Mouse (Mus musculus) kidney, postnatal 36 days (tissue): ENCODE measurements around the gene Me3.

Experiments
- DNase-seq, 2 experiments: peaks; one replicate each; pipeline ENCODE4 v3.0.0; 2021 to 2022; ENCODE audit warnings: mixed read lengths in 2 of 2

Gene Me3

GRCm38 (mm10) chr7:89748415-89748814 lies 116.2 kb downstream of the Me3 start:
- DNase-seq: peak; percentile 21 to 24

- no peak for DNase-seq
These were observed 117.0 kb downstream of the Me3 start for GRCm38 (mm10) chr7:89749183-89749582.

DNA sequence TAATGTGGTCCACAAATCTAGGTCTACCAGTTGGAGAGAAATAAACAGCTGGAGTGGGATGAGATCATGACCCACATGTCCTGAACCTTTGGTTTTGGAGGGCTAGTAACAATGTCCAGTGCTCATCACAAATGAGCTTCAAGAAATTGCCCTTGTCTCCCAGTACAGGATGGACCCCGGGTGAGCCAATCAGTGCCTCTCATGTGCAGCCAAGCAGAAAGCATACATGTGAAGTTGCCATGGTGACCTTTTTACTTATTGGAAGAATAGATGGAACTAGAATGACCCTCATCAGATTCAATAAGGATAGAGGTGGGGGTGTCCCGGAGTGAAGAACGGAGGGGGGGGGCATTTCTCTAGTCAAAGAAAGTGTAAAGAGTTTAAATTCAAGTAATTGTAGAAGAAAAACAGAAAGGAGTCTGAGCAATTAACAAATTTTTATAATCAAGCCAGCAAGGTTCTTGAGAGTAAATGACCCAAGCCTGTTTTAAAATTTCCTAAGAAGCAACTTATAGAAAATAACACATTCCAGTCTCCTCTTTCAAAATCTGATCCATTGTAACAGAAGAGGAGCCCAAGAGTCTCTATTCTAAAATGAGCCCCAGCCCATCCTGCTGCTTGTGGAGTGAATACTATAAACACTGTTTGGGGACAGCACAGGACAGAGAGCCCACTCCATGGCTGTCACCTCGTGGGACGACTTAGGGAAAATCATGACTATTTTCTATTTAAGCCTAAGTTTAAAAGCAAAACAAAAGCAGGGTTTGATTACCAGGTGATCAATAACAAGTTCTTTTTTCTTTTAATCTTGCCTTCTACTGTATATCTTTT lies 134.7 kb downstream of the Me3 start:
- DNase-seq: no peak

DNA sequence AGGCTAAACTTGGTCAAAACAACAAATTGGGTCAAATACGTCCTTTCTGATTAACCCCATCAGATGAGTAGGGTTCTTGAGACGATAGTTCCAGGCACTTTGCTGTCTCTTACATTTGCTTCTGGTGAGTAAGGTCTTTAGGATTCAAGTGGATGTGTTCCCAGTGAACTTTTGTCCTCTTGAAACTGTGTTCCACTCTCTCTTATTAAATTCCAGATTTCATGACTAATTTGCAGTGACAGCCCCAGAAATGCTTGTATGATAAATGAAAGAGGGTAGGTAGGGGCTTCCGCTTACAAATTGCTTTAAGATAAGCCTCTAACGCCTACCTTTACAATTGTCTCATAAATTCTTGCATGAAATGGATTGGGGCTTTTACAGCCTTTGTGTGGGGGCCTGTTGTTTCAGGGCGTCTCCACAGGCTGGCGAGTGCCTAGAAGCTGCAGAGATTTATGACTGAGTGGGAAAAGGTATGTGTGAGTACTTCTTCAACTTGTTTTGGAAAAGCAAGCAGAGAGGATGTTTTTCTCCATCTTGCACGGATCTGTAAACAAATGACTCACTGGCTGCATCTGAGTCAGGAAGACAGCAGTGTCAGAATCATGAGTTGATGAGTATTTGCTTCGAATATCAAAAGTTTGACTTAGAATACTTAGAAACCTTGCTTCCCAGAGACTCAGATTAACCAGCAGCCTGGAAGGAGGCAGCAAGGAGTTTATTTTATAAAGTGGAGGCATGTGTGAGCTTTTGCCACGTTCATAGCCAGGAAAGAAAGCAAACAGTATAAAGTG lies 137.1 kb downstream of the Me3 start:
- DNase-seq: no peak

- no peak for DNase-seq
These were observed 137.8 kb downstream of the Me3 start for GRCm38 (mm10) chr7:89770021-89770420.

- DNase-seq: no peak
These were observed 140.7 kb downstream of the Me3 start for GRCm38 (mm10) chr7:89772906-89773305.

DNA sequence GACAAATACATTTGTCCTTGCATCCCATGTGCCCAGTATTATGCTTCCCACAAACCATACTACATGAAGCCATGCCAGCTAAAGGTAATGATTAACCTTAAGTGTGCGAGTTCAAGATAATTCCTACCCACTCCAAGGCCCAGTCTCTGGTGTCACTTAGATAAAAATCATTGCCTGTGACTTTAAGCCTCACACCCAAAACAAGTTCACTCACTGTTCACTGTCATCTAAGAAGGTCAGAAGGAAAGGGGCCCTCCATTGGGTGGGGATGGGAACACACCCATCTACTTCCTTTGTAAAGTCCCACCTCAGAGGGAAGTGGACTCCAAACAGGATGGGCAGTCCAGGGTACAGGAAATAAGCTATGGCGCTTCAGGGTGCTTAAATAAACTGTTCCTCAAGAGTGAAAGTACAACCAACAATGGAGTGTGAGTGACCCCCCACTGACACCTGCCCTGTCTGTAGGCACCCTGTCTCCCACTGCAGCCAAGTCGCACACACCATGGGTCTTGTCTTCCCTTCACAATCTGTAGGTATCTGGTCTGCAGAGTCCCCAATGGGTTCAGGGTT lies 141.2 kb downstream of the Me3 start:
- DNase-seq: peak; percentile 23 to 66

DNA sequence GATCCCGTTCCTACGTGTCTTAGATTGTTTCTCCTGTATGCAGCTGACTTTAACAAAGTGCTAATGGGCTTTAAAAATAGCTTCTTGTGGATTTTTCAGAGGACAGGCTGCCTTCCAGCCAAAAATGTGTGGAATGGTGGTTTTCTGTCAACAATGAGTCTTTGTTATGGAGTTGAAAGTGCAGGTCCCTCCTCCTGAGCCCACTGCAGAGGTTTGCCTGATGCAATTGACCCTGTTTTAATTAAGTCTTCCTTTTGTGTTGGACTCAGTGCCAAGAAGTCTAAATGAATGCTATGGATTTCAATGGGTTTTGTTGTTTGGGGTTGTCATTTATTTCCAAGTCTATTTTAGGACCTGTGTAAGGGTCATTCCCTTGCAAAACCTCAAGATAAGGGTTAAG lies 141.7 kb downstream of the Me3 start:
- no peak for DNase-seq

- DNase-seq: no peak
These were observed 143.7 kb downstream of the Me3 start for GRCm38 (mm10) chr7:89775848-89776247.

GRCm38 (mm10) chr7:89781391-89781790 lies 149.2 kb downstream of the Me3 start:
- no peak for DNase-seq

- DNase-seq: peak; percentile 22 to 35
These were observed 155.5 kb downstream of the Me3 start for GRCm38 (mm10) chr7:89787735-89788134.

- no peak for DNase-seq
These were observed 160.4 kb downstream of the Me3 start for GRCm38 (mm10) chr7:89792576-89792975.

GRCm38 (mm10) chr7:89795366-89795765 lies 163.2 kb downstream of the Me3 start:
- DNase-seq: no peak

GRCm38 (mm10) chr7:89796351-89796801 lies 164.2 kb downstream of the Me3 start:
- DNase-seq: no peak

- DNase-seq: no peak
These were observed 166.3 kb downstream of the Me3 start for GRCm38 (mm10) chr7:89798358-89799020.

GRCm38 (mm10) chr7:89802447-89802846 lies 170.3 kb downstream of the Me3 start:
- no peak for DNase-seq

DNA sequence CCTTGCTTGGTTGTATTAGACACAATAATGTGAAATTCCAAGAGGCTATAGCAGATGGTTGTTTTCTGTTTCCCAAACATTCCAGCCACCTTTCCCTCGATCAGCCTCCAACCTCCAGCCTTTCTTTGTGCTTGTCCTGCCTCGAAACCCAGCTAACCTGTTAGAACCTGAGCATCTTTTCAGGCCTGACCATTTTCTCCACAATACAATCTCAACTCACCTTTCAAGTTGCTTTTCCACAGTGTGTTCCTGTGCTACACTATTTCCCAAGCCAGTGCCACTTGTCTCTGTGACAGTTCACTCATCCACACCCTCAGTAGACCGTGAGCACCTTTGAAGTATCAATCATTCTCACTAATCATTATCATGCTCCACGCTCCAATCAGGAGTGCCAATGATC lies 171.8 kb downstream of the Me3 start:
- DNase-seq: no peak

DNA sequence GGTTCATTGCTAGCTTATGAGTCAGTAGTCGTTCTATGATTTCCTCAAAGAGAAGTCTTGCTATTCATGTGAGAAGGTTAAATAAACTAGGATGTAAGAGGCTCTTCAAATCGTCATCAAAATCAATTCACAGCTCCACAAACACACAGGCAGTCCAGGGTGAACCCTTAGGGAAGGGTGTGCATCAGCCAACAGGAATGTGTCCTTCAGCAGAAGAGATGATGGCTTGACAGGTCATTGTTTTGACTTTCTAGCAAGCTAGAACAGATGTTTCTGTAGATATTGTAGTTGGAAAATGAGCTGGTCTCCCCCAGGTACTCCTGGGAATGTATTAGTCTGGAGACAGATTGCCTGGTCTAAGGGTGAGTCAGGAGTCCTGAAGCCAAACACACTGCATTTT lies 177.2 kb downstream of the Me3 start:
- no peak for DNase-seq

GRCm38 (mm10) chr7:89828436-89829065 lies 196.4 kb downstream of the Me3 start:
- no peak for DNase-seq

- DNase-seq: peak; percentile 27 to 28
These were observed 197.0 kb downstream of the Me3 start for GRCm38 (mm10) chr7:89829201-89829600.

DNA sequence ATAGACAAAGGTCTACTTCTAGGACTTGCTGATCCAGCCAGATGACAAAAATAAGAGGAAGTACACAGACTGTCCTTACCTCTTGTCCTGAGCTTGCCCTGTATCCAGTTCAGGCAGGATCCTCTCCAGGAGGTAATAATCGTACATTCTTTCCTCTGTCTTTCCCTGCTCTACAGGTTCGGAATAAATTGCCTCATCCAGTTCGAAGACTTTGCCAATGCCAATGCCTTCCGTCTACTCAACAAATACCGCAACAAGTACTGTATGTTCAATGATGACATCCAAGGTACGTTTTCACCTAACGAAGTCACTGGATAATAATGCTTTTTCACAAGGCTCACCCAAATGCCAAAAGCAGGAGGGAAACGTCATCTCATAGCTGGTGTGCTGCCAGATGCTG lies 201.3 kb downstream of the Me3 start:
- DNase-seq: no peak

GRCm38 (mm10) chr7:89835566-89835965 lies 203.4 kb downstream of the Me3 start:
- no peak for DNase-seq

- DNase-seq: no peak
These were observed 204.5 kb downstream of the Me3 start for GRCm38 (mm10) chr7:89836676-89837075.
